Mouse (Mus musculus): ENCODE data around the gene Psmc1.
A peak's percentile ranks its signal among the peaks of the same experiment; 100 is the strongest.

The Psmc1 gene

GRCm38 (mm10) chr12:100124913-100125798 lies 15.2 kb downstream of the Psmc1 start:
- no peak for DNase-seq (ENCODE audit: low read depth)

GRCm38 (mm10) chr12:100126968-100127865 lies 17.3 kb downstream of the Psmc1 start:
- DNase-seq (ENCODE audit: low read depth) = no peak

- DNase-seq (ENCODE audit: low read depth) = no peak
These were observed 18.0 kb downstream of the Psmc1 start for GRCm38 (mm10) chr12:100127866-100128480.

- no peak for DNase-seq (ENCODE audit: low read depth)
These were observed 18.6 kb downstream of the Psmc1 start for GRCm38 (mm10) chr12:100128522-100128921.

- DNase-seq (ENCODE audit: low read depth) = no peak
These were observed 19.0 kb downstream of the Psmc1 start for GRCm38 (mm10) chr12:100128961-100129360.

- no peak for DNase-seq (ENCODE audit: low read depth)
These were observed 21.2 kb downstream of the Psmc1 start for GRCm38 (mm10) chr12:100131167-100131566.

- peak; percentile 49 for DNase-seq (ENCODE audit: low read depth)
These were observed 21.7 kb downstream of the Psmc1 start for GRCm38 (mm10) chr12:100131655-100132054.

GRCm38 (mm10) chr12:100134395-100134936 lies 24.5 kb downstream of the Psmc1 start:
- no peak for DNase-seq (ENCODE audit: low read depth)

- DNase-seq (ENCODE audit: low read depth) = no peak
These were observed 25.2 kb downstream of the Psmc1 start for GRCm38 (mm10) chr12:100135117-100135516.

GRCm38 (mm10) chr12:100142848-100143523 lies 33.0 kb downstream of the Psmc1 start:
- DNase-seq (ENCODE audit: low read depth) = no peak

- DNase-seq (ENCODE audit: low read depth) = no peak
These were observed 33.8 kb downstream of the Psmc1 start for GRCm38 (mm10) chr12:100143737-100144136.

GRCm38 (mm10) chr12:100144269-100144668 lies 34.3 kb downstream of the Psmc1 start:
- no peak for DNase-seq (ENCODE audit: low read depth)

- DNase-seq (ENCODE audit: low read depth) = no peak
These were observed 42.5 kb downstream of the Psmc1 start for GRCm38 (mm10) chr12:100152466-100152865.

- peak; percentile 89 for DNase-seq (ENCODE audit: low read depth)
These were observed 49.5 kb downstream of the Psmc1 start, which contains the start of gene Nrde2 for GRCm38 (mm10) chr12:100159261-100159975. Nrde2 (minus strand) TSS chr12:100159653.

- no peak for DNase-seq (ENCODE audit: low read depth)
These were observed 55.1 kb downstream of the Psmc1 start for GRCm38 (mm10) chr12:100164991-100165500.

- DNase-seq (ENCODE audit: low read depth) = no peak
These were observed 56.2 kb downstream of the Psmc1 start for GRCm38 (mm10) chr12:100166177-100166576.

- no peak for DNase-seq (ENCODE audit: low read depth)
These were observed 57.0 kb downstream of the Psmc1 start for GRCm38 (mm10) chr12:100166939-100167338.

GRCm38 (mm10) chr12:100167502-100167901 lies 57.5 kb downstream of the Psmc1 start:
- DNase-seq (ENCODE audit: low read depth) = no peak

- DNase-seq (ENCODE audit: low read depth) = no peak
These were observed 58.2 kb downstream of the Psmc1 start for GRCm38 (mm10) chr12:100167931-100168871.
